Mouse (Mus musculus): ENCODE data around the gene Oip5. TPM values are rescaled to one million over a fixed set of nuclear protein-coding genes. Genes with fewer than 3 reads are reported as not detected.
A peak's percentile ranks its signal among the peaks of the same experiment; 100 is the strongest.
"Not testable (repeated sequence)": the region's sequence is repeated elsewhere in the genome, so short reads cannot be mapped to it uniquely, and the experiment has no call there.

Oip5 gene
- total RNA-seq (2021), result 1 to 10 TPM in 1 of 2 experiments, under 1 TPM in 1; 0.86 to 1.0 TPM
- long read RNA-seq, experiment 1, result 0 reads
- long read RNA-seq, experiment 2, result 0 reads

DNA sequence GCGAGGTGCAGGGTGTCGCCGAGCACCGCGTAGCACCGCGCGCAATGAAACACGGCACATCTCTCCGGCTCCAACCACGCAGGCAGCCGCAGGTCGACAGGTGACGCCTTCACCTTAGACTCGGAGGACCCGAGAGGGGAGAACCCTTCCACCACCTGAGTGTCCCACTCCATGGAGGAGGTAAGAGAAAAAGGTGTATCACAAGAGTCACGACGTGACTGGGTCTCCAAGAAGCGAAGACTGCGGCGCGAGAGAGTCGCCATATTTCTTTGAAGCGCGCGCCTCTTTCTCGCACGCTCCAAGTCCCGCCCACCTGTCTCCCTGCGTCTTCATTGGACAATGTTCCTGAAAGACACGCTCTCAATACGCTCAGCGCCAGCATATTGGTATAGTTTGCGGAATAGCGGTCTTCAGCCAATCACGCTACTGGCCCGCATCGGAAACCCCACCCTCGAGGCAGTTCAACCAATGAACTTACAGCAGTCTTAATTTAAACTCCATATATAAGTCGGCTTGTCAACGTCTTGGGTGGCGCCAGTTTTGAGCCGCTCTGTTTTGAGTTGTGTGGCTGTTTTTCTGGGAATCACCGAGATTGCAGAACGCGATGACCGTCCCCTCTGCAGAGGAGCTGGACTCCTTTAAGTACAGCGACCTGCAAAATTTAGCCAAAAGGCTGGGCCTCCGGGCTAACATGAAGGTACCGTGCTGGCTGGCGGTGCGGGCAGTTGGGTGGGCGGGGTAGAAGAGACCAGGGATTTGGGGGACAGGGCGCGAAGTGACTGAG is at the start of gene Oip5, which contains the start of gene Nusap1:
Gene Oip5, minus strand, starts transcription at position 271 of the 784 bp plus-strand sequence.
Gene Nusap1, plus strand, starts transcription at position 100 of the 784 bp plus-strand sequence.
- no peak for TF ChIP-seq CTCF (IDR thresholded peaks at IDR 0.05)
- intact Hi-C loops (cut with DNase I), result no loop called here

DNA sequence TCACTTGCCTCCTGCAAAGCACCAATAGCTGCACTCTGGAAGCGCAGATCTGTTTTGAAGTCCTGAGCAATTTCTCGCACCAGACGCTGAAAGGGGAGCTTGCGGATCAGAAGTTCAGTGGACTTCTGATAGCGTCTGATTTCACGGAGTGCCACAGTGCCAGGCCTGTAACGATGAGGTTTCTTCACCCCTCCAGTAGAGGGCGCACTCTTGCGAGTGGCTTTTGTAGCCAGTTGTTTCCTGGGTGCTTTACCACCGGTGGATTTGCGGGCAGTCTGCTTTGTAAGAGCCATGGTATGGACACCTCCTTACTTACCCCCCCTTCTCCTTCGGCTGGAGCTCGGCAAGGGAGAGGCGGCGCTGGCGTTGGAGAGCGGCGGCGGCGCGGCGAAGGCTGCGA is 47.5 kb upstream of the Oip5 start:
- H3K4me3 ChIP-seq; DNase-seq (ENCODE audit: extremely low spot score in 1 of 2, low spot score in 2 of 2); H3K27ac ChIP-seq; intact Hi-C loops (cut with DNase I): not testable (repeated sequence)

More for the DNA sequence above, at the start of gene Oip5, which contains the start of gene Nusap1:
- Histone ChIP-seq H3K27ac (no peak within 1 kb of the TSS), H3K4me3 (peak within 1 kb of the TSS; percentile 76)
- DNase-seq (ENCODE audit: extremely low spot score in 1 of 2, low spot score in 2 of 2), result peak; percentile 87

DNA sequence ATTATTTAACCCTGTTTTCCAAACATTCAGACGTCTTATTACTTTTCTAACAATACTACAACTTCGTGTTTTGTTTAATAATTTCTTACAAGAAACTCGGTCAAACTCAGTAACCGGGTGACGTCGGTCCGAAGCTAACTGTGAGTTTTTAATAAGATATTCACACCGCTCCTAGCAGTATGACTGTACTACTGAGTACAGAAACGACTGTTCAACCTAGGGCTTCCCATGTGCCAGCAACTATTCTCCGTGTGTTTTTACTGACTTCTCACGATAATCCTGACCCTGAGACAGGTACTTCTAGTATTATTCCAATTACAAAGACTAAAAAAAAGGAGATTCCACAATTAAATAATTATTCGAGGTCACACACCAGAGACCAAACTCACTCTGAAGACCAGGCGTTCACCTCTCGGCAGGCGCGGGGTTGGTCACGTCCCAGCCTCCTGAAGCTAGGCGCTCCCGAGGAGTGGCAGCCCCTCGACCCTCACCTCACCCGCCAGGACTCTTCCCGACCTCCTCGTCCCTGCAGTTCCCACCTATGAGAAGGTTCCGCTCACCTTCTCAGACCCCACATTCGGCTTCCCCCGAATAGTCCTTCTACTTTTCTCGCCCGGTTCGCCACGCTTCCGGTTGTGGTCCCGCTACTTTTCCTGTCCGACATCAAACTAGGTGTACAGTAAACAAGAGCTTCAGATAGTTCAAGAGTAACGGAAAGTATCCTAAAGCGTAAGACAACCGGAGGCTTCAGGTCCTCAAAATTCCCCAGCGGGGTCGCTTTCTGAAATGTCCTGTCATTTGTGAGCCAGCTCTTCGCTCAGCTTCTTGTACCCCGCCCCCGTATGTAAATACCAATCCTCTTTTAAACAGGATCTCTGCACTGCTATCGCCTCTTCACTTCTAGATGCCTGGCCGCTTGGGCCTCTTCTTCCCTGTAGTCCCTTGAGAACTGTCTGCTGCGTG is 44.2 kb upstream of the Oip5 start, which contains the start of gene Ndufaf1:
Gene Ndufaf1, minus strand, starts transcription at position 608 of the 963 bp plus-strand sequence.
- TF ChIP-seq CTCF (IDR thresholded peaks at IDR 0.05), result no peak
- intact Hi-C loops (cut with DNase I), result loop anchor here (1.0 to 5.0 kb wide), 3 partner anchors 12 to 115 kb away; partner anchors contain the start of genes Chp1 and Exd1

DNA sequence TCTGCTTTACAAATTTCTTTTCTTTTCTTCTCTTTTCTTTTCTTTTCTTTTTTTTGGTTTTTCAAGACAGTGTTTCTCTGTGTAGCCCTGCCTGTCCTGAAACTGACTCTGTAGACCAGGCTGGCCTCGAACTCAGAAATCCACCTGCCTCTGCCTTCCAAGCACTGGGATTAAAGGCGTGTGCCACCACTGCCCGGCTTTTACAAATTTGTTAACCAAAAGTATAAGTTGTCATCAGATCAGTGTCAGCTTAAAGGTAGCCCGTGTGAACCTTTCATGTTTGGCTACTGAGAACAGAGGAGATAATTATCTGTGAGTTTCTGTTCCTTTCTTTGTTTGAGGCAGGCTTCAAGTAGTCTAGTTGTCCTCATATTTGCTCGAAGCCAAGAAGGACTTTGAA is 26.0 kb upstream of the Oip5 start:
- H3K27ac ChIP-seq, result no peak overlapping the region
- no peak for DNase-seq (ENCODE audit: extremely low spot score in 1 of 2, low spot score in 2 of 2)
- no peak overlapping the region for H3K4me3 ChIP-seq
- intact Hi-C loops (cut with DNase I), result no loop called here
- TF ChIP-seq CTCF (IDR thresholded peaks at IDR 0.05), result no peak

More for the DNA sequence above, 44.2 kb upstream of the Oip5 start, which contains the start of gene Ndufaf1:
- Histone ChIP-seq H3K27ac (peak within 1 kb of the TSS; percentile 81), H3K4me3 (peak within 1 kb of the TSS; percentile 94)
- peak; percentile 82 for DNase-seq (ENCODE audit: extremely low spot score in 1 of 2, low spot score in 2 of 2)

DNA sequence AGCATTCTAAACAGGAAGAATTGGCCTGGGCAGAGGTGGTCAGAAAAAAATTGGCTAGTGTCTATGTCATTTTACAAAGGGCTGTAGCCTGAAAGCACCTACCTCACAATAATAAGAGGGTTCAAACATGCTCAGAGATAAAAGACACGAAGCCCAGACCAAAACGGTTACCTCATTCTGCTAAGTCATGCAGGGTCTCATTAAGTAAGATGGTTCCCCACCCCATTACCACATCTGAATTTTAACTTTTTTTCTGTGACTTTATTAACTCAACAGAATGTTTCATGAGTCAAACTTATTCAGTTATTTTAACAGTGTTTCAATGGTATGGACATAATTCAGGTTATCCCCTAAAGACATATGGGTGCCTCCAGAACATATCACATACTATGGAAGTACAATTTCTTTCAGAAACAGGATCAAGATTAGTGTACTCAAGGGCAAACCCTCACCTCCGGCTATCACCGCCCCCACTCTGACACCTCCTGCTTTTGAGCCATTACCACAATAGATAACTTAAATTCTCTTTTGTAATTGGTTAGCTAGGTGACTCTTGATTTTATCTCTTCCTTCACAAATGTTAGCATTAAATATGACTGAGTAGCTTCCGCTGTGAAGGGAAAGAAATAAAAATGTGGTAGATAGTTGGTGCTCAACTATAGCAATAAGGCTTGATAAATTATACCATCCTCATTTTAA is 23.1 kb upstream of the Oip5 start:
- H3K27ac ChIP-seq, result no peak overlapping the region
- no peak for DNase-seq (ENCODE audit: extremely low spot score in 1 of 2, low spot score in 2 of 2)
- no peak overlapping the region for H3K4me3 ChIP-seq
- no peak for TF ChIP-seq CTCF (IDR thresholded peaks at IDR 0.05)
- intact Hi-C loops (cut with DNase I), result no loop called here

DNA sequence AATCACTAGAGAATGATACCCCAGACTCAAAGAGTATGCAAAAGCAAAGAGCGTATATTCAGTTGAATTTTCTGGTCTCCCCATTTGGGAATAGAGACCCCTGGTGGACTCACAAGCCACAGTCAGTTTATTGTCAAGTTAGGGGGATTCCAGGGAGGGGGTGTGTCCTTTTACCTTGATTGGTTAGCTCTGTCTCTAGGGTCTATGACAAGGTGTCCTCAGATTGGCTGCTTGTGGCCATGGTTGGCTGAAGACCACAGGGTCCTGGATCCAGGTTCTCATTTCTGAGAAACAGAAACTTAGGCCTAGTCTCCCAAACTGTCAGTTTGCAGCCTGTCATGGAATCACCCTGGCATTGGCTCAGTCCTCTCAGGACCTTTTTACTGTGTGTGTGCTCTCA is 18.5 kb upstream of the Oip5 start:
- no peak for TF ChIP-seq CTCF (IDR thresholded peaks at IDR 0.05)
- intact Hi-C loops (cut with DNase I), result no loop called here
- no peak overlapping the region for H3K4me3 ChIP-seq
- no peak overlapping the region for H3K27ac ChIP-seq
- DNase-seq (ENCODE audit: extremely low spot score in 1 of 2, low spot score in 2 of 2), result no peak

DNA sequence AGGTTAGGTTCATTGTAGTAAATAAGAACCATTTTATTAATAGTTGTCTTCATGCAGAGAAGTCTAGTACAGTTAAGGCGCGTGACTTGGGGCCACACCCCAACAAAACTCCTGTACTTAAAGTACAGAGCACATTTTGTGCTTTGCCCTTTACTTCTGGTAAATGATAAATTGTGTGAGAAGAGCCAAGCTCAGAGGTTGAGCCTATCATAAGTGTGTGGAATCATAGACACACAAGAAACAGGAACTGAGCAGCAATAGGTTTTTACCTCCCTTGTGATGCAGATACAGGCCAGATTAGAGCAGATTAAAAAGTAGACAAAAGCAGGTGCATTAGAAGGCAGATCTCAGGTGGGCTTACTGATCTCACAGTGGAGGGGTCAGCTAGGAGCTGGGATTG is 3.0 kb upstream of the Oip5 start:
- H3K4me3 ChIP-seq, result no peak overlapping the region
- H3K27ac ChIP-seq, result no peak overlapping the region
- no peak for DNase-seq (ENCODE audit: extremely low spot score in 1 of 2, low spot score in 2 of 2)
- intact Hi-C loops (cut with DNase I), result no loop called here
- TF ChIP-seq CTCF (IDR thresholded peaks at IDR 0.05), result no peak

DNA sequence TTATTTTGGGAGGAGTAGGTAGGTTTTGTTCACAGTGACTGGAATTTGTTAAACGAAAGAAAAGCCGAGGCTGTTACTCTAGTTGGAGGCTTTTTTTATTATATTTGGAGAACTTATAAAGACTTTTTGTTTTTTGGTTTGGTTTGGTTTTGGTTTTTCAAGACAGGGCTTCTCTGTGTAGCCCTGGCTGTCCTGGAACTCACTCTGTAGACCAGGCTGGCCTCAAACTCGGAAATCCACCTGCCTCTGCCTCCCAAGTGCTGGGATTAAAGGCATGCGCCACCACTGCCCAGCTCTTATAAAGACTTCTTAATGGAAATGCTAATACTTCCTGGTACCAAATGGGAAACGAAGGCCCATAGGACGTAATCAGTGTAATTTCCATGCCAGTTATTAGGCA is 733 bp upstream of the Oip5 start:
- H3K4me3 ChIP-seq, result peak overlapping the region; percentile 76
- intact Hi-C loops (cut with DNase I); H3K27ac ChIP-seq; DNase-seq (ENCODE audit: extremely low spot score in 1 of 2, low spot score in 2 of 2): not testable (repeated sequence)

DNA sequence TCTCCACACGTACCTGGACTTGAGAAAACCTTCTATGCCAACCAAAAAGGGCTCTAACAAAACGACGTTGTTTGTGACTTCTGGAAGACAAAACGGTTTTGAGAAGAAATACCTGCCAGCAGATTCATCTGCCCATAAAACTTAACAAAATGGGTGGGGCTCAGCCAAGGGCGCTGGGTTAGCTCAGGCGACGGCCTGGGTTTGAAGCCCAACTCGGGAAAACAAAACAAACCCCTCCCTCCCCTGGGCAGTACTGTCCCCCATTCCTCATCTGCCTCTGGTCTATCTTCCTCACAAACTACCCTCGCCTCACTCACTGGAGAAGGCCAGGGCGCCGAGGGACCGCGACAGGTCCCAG is 449 bp downstream of the Oip5 start:
- intact Hi-C loops (cut with DNase I), result no loop called here
- no peak for TF ChIP-seq CTCF (IDR thresholded peaks at IDR 0.05)
- DNase-seq (ENCODE audit: extremely low spot score in 1 of 2, low spot score in 2 of 2), result no peak
- peak overlapping the region; percentile 76 for H3K4me3 ChIP-seq
- no peak overlapping the region for H3K27ac ChIP-seq

DNA sequence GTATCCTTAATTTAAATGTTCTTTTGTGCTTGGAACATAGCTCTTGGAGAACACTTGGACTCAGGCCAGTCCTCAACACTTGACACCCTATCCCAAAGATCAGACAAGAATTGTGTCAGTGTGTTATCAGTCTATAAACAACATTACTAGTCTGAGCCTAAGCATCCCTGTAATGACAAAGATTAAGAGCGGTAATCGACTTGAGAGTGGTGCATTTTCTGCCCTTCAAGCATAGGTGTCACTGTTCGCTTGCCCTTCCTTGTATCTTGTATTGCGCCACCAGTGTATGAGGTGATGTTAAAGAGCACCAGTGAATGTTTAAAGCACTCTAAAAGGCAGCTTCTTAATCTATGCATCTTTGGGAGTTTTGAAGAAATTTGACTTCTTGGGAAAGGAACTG is 11.2 kb downstream of the Oip5 start:
- no peak for DNase-seq (ENCODE audit: extremely low spot score in 1 of 2, low spot score in 2 of 2)
- intact Hi-C loops (cut with DNase I), result no loop called here
- no peak overlapping the region for H3K27ac ChIP-seq
- no peak overlapping the region for H3K4me3 ChIP-seq
- TF ChIP-seq CTCF (IDR thresholded peaks at IDR 0.05), result no peak; the same call in 1 of the 2 replicates

DNA sequence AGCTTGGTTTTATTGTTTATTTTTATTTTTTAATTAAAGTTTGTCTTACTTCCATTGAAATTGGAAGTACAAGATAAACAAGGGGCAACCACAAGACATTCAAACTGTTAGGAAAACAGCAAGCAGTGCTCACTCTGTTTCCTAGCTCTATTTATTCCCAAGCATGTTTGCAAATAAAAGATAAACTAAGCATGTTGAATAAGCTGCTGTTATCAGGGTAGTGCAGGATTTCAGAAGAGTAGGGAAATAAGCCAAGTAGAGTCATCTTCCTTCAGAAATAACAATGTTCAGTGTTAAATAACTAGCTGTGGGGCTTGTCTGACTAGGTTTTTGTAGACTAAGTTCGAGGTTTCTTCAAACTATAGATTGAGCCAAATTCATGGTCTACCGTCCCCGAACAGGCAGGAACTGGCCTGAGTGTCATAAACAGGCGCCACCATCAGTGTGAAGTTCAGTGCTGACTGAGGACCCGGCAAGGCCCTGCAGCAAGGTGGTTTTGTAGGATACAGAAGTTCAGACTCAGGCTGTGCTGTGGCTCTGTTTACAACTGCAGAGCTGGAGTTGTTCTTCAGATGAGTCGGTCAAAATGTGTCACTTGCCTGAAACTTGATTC is 12.8 kb downstream of the Oip5 start:
- Histone ChIP-seq H3K4me3 (no peak overlapping the region), H3K27ac (no peak overlapping the region)
- TF ChIP-seq CTCF (IDR thresholded peaks at IDR 0.05), result no peak
- intact Hi-C loops (cut with DNase I), result no loop called here
- DNase-seq (ENCODE audit: extremely low spot score in 1 of 2, low spot score in 2 of 2), result no peak
